Mouse (Mus musculus) olfactory bulb, adult 2 months (tissue): ENCODE results near the gene Cntnap2. TPM values are rescaled to one million over a fixed set of nuclear protein-coding genes. Genes with fewer than 3 reads are reported as not detected.

ENCODE experiments used
- H3K27ac ChIP-seq: fragments of 200-500 bp; 2 replicates; pipeline ENCODE4 v1.5.1; 2012; ENCODE audit warnings: low read depth, low read length; ENCODE audit not compliant: insufficient read depth
- H3K4me1 ChIP-seq: fragments of 200-500 bp; 2 replicates; pipeline ENCODE4 v1.6.1; 2012; ENCODE audit warnings: low read length; ENCODE audit not compliant: control insufficient read depth, insufficient read depth
- H3K4me3 ChIP-seq: fragments of 200-500 bp; 2 replicates; pipeline ENCODE4 v1.5.1; 2012; ENCODE audit warnings: mild to moderate bottlenecking, low read depth, low read length, moderate library complexity; ENCODE audit not compliant: insufficient read depth
- CTCF ChIP-seq: fragments of 200-500 bp; IDR thresholded peaks from 2 replicates; pipeline ENCODE4 v1.5.1; 2012; ENCODE audit warnings: low read depth, mild to moderate bottlenecking, low read length, moderate library complexity; ENCODE audit not compliant: insufficient read depth
- POLR2A ChIP-seq: fragments of 200-500 bp; IDR thresholded peaks from 2 replicates; pipeline ENCODE4 v1.6.1; 2012; ENCODE audit warnings: mild to moderate bottlenecking, low read depth, low read length, moderate library complexity; ENCODE audit not compliant: insufficient read depth
- WGBS: fragments of 180-500 bp; shearing (Covaris S2); methylation state at CpG from one replicate; pipeline ENCODE4 v1.1.7; 2018; 5-methylcytosine and 5-hydroxymethylcytosine counted together
- polyA plus RNA-seq: library from polyadenylated mRNA; stranded (reverse); fragments of >200 nt; gene quantifications from 2 replicates; pipeline ENCODE4 v1.2.4, GENCODE M21; 2012; ENCODE audit warnings: low replicate concordance; ENCODE audit not compliant: missing spikeins, insufficient read depth, insufficient read length

The Cntnap2 gene
- polyA plus RNA-seq, 1 experiment, result not detected

DNA sequence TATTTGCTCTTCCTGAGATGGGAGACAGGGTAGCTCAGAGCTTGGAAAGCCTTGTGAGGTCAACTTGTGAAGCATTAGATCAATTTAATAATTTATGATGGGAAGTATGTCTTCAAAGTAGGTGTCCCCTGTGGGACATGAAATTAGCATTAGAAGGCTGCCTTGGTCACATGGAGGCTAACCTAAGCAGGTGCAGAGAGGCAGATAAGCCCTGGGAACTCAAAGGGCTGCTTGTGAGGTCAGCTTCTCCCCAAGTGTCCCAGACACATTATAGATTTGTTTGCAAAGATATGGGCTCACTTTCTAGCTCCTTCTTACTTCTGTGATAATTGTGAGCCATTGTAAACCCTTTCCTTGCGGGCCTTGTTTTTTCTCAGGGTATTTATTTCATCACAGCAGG is 155.2 kb downstream of the Cntnap2 start:
- 38% methylated on average over 1 of the region's 1 CpGs for WGBS

DNA sequence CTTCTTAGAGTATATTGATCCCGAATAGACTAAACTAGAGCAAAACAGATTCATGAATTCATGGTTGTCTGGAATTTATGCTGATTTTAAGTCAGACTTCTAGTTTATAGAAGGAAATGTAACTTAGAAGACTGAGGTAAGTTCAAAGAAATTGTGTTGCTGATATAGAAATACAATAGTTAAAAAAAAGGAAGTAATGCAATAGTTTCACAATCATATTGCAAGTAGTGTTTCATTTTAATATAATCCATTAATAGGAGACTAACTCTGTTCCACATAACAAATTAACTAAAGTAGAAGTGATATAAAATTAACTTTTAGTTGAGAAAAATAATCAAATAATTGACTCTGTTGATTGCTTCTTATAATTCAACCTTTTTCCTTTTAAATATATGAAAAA is 169.8 kb downstream of the Cntnap2 start:
- H3K27ac ChIP-seq, result no peak overlapping the region
- TF ChIP-seq CTCF (no peak), POLR2A (no peak)
- WGBS, result 97% methylated on average over 1 of the region's 1 CpGs
- H3K4me1 ChIP-seq, result no peaks in the 10 kb centered on the region
- H3K4me3 ChIP-seq, result no peak overlapping the region

More for the DNA sequence above, 155.2 kb downstream of the Cntnap2 start:
- Histone ChIP-seq H3K4me3 (no peak overlapping the region), H3K4me1 (no peaks in the 10 kb centered on the region), H3K27ac (no peak overlapping the region)
- no peak for TF ChIP-seq CTCF
- no peak for TF ChIP-seq POLR2A

DNA sequence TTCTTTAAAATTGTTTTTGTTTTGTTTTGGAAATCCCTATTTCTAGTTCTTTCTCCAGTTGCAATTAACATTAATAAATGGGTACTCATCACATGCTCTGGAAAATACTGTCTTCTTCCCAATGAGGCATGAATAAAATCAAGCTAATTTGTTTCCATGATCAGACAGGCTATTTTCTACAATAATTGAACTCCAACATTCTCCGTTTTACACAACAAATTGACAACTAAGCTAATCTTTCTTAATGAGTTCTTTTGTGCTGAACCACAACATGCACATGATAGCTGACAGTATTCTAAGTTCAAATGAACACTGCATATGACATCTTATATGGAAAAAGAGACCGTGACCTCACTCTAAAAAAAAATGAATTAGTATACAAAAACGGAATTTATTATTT is 173.4 kb downstream of the Cntnap2 start:
- 68% methylated on average over 3 of the region's 3 CpGs for WGBS
- TF ChIP-seq CTCF, result no peak
- no peak for TF ChIP-seq POLR2A
- H3K4me3 ChIP-seq, result no peak overlapping the region

DNA sequence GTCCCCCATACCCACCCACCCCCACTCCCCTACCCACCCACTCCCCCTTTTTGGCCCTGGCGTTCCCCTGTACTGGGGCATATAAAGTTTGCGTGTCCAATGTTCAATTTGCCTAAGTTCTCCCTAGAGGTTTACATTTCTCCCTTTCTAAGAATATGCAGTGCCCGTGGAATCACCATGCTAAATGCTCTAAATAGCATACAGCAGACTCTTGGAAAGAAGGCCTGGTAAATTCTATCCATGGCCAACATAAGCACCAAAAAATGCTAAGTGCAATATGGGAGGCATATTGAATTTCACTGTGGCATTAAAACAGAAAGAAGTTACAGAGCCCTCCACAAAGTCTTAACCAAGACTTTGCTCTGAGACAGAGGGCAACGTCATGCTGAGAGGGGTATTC is 177.4 kb downstream of the Cntnap2 start:
- WGBS, result 98% methylated on average over 4 of the region's 4 CpGs
- Histone ChIP-seq H3K4me1 (no peaks in the 10 kb centered on the region), H3K27ac (no peak overlapping the region), H3K4me3 (no peak overlapping the region)
- TF ChIP-seq CTCF (no peak), POLR2A (no peak)

More for the DNA sequence above, 173.4 kb downstream of the Cntnap2 start:
- no peaks in the 10 kb centered on the region for H3K4me1 ChIP-seq
- no peak overlapping the region for H3K27ac ChIP-seq

DNA sequence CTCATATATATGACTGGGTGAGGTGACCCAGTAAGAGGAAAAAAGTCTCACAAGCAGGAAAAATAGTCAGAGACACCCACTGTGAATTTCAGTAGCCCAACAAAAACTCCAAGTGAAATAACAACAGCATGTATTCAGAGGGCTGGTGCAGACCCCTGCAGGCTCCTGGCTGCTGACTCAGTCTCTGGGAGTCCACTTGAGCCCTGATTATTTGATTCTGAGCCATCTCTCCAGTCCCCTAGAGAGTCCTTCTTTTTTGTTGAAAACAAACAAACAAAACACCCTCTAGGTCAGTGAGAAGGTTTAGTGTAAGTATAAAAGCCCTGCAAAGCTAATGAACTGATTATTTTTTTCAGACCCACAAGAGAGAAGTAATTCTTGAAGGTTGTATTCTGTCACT is 179.0 kb downstream of the Cntnap2 start:
- TF ChIP-seq POLR2A, result no peak
- TF ChIP-seq CTCF, result no peak
- Histone ChIP-seq H3K27ac (no peak overlapping the region), H3K4me3 (no peak overlapping the region), H3K4me1 (no peaks in the 10 kb centered on the region)

DNA sequence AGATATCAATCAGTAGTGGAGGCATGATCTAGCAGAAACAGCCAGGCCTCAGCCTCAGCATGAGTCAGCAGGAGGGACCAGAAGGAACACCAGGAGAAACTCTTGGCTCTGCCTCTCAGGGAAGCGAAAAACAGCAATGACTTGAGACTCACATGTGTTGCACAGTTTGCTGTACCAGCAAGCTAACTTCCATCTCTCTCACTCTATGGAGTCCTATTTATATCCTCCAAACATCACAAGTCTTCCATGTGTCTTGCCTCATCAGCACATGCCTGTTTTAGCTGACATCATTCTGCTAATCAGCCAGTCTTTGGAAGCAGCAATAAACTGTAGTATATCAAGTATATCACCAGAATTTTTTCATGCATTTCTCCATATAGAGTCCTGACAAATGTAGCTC is 182.1 kb downstream of the Cntnap2 start:
- Histone ChIP-seq H3K27ac (no peak overlapping the region), H3K4me1 (no peaks in the 10 kb centered on the region), H3K4me3 (no peak overlapping the region)
- WGBS, result 93% methylated on average over 1 of the region's 1 CpGs
- TF ChIP-seq CTCF, result no peak
- TF ChIP-seq POLR2A, result no peak

DNA sequence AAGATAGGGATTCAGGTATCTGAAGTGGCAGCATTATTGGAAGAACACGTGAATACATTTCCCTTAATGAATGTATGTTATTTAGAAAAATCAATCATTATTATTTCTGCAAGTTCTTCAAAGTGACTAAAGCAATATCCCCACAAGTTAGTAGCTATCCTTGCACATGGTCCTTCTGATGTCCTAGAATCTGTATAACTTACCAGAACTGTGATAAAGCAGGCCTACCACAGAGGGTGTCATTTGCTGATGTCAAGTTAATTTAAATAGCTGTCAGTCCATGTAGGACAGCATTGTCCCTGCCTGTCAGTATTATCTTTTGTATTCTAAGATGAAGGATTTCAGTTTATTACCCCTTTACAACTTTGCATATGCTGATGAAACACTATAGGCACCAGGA is 185.5 kb downstream of the Cntnap2 start:
- Histone ChIP-seq H3K27ac (no peak overlapping the region), H3K4me3 (no peak overlapping the region), H3K4me1 (no peaks in the 10 kb centered on the region)
- WGBS, result 88% methylated on average over 1 of the region's 1 CpGs
- TF ChIP-seq POLR2A (no peak), CTCF (no peak)

DNA sequence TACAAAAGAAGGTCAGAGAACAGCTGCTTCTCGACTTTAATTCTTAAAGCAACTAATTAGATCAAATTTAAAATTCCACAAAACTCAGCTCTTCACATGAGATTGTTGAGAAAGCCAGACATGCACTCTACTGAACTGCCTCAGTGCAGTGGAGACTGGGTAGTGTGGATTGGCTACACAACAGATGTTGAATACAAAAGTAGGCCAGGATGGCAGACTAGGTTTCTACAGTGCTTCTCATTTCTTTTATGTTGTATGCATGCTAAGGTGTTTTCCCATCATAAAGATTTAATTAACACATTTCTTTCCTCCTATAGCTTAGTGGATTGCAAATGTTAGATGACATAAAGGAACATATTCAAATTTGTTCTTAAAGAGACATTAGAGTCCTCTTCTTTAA is 198.9 kb downstream of the Cntnap2 start:
- no peak overlapping the region for H3K4me3 ChIP-seq
- no peaks in the 10 kb centered on the region for H3K4me1 ChIP-seq
- TF ChIP-seq POLR2A, result no peak
- no peak for TF ChIP-seq CTCF
- 67% methylated on average over 1 of the region's 1 CpGs for WGBS
- no peak overlapping the region for H3K27ac ChIP-seq

DNA sequence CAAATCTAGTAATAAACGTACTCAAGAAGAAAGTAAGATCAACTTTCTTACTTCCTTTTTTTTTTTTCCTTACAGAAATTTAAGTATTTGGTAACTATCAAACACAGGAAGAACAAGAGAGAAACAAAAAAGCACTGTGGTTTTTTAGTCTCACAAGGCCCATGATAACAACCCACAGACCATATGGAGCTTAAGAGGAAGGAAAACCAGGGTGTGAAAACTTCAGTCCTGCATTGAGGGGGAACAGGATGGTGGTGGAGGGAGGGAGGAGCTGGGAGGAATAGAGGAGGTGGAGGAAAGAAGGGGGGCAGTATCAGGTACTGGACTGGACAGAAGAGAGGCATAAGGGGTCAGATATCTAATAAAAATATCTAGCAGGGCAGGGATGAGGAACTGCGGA is 212.4 kb downstream of the Cntnap2 start:
- H3K4me3 ChIP-seq, result no peak overlapping the region
- TF ChIP-seq CTCF (no peak), POLR2A (no peak)
- WGBS, result 84% methylated on average over 2 of the region's 2 CpGs
- no peaks in the 10 kb centered on the region for H3K4me1 ChIP-seq
- H3K27ac ChIP-seq, result no peak overlapping the region

DNA sequence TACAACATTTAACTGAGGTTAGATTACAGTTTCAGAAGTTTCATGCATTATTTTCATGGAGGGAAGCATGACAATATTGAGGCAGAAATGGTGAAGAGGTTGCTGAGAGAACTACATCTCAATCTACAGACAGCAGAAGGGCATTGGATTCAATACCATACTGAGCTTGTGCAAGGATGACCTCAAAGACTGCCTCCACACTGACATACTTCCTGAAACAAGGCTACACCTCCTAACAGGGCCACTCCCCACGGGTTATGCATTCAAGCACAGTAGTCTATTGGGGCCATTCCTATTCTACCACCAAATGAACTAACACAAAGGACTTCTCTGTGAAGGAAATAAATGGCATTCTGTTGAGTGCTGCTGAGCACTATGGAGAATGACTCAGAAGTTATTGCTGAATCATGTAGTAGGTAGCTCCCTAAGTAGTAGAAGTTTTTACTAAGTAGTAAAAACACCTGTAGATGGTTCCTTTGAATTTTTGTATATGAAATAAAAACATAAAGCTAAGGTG is 214.2 kb downstream of the Cntnap2 start:
- H3K4me1 ChIP-seq, result no peaks in the 10 kb centered on the region
- no peak overlapping the region for H3K4me3 ChIP-seq
- no peak overlapping the region for H3K27ac ChIP-seq
- TF ChIP-seq POLR2A, result no peak
- 29% methylated on average over 1 of the region's 1 CpGs for WGBS
